Mouse (Mus musculus): ENCODE measurements around the gene CK137956. TPM values are rescaled to one million over a fixed set of nuclear protein-coding genes. Genes with fewer than 3 reads are reported as not detected.
A peak's percentile ranks its signal among the peaks of the same experiment; 100 is the strongest.

CK137956 gene
- 0.37 and 0.58 TPM in 2 replicates for polyA plus RNA-seq (2015; fragmentation: Nextera tagmentation; extraction: Ambion mirVana)

DNA sequence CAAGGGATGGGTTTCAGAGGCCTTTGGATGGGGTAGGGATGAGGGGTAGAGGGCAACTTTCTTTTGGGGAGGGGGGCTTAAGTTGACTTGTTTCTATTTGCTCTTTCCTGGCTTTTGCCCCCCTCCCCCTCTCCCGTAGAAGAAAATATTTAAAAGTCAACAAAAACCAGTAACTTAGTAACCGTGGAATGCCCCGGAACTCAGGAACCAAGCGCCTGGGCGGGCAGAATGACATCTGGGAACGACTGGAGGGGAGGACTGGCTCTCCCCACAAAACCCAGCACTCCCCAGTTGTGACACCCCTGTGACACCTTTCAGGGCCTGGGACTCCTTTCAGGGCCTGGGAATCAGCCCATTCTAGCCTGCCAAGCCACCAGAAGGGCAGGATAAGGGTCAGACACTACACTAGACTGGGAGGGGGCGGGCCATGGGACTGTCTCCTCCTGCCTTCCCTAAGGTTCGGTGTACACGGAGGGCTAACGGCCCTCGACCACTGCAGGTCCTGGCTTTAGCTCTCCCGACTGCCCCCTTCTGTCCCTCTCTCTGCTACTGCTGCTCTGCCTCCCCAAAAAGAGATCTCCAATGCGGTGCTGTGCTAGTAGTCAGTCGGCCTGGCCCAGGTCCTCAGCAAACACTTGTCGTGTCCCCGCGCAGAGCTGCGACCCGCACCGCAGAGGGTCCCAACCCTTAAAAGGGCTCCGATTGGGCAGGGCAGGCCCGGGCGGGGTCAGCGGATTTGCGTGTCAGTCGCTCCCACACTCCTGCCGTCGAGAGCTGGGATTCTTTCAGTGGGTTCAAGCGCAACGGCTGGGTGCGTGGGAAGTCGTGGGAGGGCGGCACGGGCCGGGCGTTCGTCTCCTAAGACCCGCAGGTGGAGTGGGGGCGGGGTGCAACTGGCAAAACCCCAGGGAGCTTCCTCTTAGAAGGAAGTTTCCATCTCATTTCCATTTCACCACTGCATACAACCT lies at the start of gene CK137956:
CK137956 (minus strand) TSS at position 51 of the 968 bp plus-strand sequence.
- Histone ChIP-seq H3K4me1 (replicated peaks; ENCODE audit: control insufficient read depth, insufficient read depth, low read length) (peaks cover 12% of the 10 kb centered on the region), H3K4me2 (ENCODE audit: low read length) (peak within 1 kb of the TSS; percentile 32), H3K27ac (ENCODE audit: low read length) (no peak within 1 kb of the TSS), H3K27me3 (replicated peaks; ENCODE audit: control insufficient read depth, insufficient read depth, low read length) (peaks cover 22% of the 10 kb centered on the region), H3K36me3 (ENCODE audit: control insufficient read depth, insufficient read depth) (no peaks in the 10 kb centered on the region), H3K4me3 (replicated peaks; ENCODE audit: low read length) (0 out of 2 replicates have a peak within 1 kb of the TSS, but pooled peaks have one; percentile 2), H3K9me3 (ENCODE audit: control insufficient read depth, low read length) (no peaks in the 10 kb centered on the region), H3K9ac (replicated peaks; ENCODE audit: low read depth, low read length) (no peak within 1 kb of the TSS)
- ATAC-seq = 0 out of 2 replicates have a peak, but pooled peaks have one; percentile 38
- WGBS = 5% methylated on average over 39 of the region's 39 CpGs

DNA sequence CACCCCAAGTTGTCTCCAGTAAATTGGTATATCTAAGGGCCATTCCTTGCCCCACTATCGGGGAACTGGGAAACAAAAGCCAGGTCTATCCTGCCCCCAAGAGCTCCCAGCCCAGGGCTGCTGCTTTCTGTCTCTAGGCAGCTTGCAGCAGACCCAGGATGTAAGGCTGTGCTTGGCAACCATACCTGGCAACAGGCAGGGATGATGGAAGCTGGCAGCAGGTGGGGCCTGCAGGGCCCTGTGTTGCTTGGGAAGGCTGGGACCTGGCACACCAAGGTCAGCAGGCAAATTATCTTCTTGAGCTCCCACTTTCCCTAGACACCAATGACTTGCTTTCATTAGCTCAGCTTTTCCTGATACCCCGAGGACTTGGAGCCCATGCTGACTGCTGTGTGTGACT lies 48.7 kb upstream of the CK137956 start:
- Histone ChIP-seq H3K4me1 (replicated peaks; ENCODE audit: control insufficient read depth, insufficient read depth, low read length) (peaks cover 2% of the 10 kb centered on the region; the same call in 1 of the 2 replicates), H3K4me3 (replicated peaks; ENCODE audit: low read length) (no peak overlapping the region), H3K4me2 (ENCODE audit: low read length) (no peak overlapping the region), H3K27me3 (replicated peaks; ENCODE audit: control insufficient read depth, insufficient read depth, low read length) (no peaks in the 10 kb centered on the region), H3K9me3 (ENCODE audit: control insufficient read depth, low read length) (no peaks in the 10 kb centered on the region), H3K9ac (replicated peaks; ENCODE audit: low read depth, low read length) (no peak overlapping the region), H3K36me3 (ENCODE audit: control insufficient read depth, insufficient read depth) (no peaks in the 10 kb centered on the region), H3K27ac (ENCODE audit: low read length) (no peak overlapping the region)
- no peak for ATAC-seq
- WGBS = 81% methylated on average over 2 of the region's 2 CpGs

DNA sequence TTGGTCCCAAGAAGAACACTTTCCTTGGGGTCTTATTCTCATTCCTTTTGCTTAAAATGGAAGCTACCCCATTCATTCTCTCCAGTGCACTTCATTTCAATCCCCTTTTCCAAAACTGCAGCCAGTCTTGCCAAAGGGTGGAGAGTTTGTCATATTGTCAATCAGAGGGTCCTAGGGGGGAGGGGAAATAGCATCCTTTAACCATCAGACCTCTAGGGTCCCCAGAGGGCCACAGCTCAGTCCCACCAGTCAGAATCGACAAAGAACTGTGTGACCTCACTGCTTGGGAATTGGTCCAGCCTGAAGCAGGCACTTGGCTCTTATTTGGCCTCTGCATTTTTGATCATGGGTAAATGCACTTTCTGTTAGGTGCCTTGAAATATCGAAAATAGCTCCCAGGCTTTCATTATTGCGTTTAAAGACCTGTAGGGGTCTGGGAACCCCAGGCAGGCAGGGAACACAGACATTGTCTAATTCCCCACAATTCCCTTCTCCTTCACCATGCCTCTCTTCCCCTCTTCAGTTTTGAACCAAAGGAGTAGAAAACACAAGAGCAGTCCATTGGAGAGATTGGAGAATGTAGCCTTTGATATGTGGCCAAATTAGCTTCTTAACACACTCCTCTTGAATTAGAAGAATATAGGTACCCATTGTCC lies 34.2 kb upstream of the CK137956 start:
- H3K4me3 ChIP-seq (replicated peaks; ENCODE audit: low read length) = no peak overlapping the region
- 28% methylated on average over 3 of the region's 3 CpGs for WGBS
- no peaks in the 10 kb centered on the region for H3K27me3 ChIP-seq (replicated peaks; ENCODE audit: control insufficient read depth, insufficient read depth, low read length)
- no peak overlapping the region for H3K4me2 ChIP-seq (ENCODE audit: low read length)
- H3K4me1 ChIP-seq (replicated peaks; ENCODE audit: control insufficient read depth, insufficient read depth, low read length) = peaks cover 14% of the 10 kb centered on the region
- peak; percentile 81 for ATAC-seq
- no peak overlapping the region for H3K9ac ChIP-seq (replicated peaks; ENCODE audit: low read depth, low read length)
- no peaks in the 10 kb centered on the region for H3K36me3 ChIP-seq (ENCODE audit: control insufficient read depth, insufficient read depth)
- H3K27ac ChIP-seq (ENCODE audit: low read length) = 0 out of 2 replicates have a peak overlapping the region, but pooled peaks have one; percentile 23
- no peaks in the 10 kb centered on the region for H3K9me3 ChIP-seq (ENCODE audit: control insufficient read depth, low read length)

DNA sequence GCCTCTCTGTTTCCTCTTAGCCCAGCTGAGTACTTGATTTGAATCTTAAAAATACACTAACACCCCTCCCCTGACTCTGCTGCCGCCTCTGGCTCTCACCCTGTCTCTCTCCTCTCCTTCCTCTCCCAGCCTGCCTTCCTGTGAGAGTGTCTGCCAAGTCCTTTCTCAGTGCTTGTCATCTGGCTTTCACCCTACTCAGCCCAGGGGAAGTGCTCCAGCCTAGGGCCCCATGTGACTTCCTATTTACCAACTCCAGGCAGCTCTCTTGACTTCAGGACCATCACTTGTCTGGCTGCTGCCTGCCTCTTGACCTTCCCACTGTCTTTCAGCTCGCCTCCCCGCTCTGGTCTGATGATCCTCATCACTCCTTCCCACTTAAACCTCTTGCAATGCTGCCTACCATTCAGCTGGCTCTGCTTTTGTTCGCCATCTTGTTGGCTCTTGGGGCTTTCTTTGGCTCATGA lies 31.9 kb upstream of the CK137956 start:
- ATAC-seq = peak; percentile 79
- Histone ChIP-seq H3K27ac (ENCODE audit: low read length) (no peak overlapping the region; the same call in 1 of the 2 replicates), H3K27me3 (replicated peaks; ENCODE audit: control insufficient read depth, insufficient read depth, low read length) (no peaks in the 10 kb centered on the region), H3K36me3 (ENCODE audit: control insufficient read depth, insufficient read depth) (no peaks in the 10 kb centered on the region), H3K4me1 (replicated peaks; ENCODE audit: control insufficient read depth, insufficient read depth, low read length) (peaks cover 14% of the 10 kb centered on the region), H3K4me2 (ENCODE audit: low read length) (no peak overlapping the region), H3K9me3 (ENCODE audit: control insufficient read depth, low read length) (no peaks in the 10 kb centered on the region), H3K9ac (replicated peaks; ENCODE audit: low read depth, low read length) (no peak overlapping the region), H3K4me3 (replicated peaks; ENCODE audit: low read length) (no peak overlapping the region)
- WGBS = 57% methylated on average over 4 of the region's 4 CpGs

DNA sequence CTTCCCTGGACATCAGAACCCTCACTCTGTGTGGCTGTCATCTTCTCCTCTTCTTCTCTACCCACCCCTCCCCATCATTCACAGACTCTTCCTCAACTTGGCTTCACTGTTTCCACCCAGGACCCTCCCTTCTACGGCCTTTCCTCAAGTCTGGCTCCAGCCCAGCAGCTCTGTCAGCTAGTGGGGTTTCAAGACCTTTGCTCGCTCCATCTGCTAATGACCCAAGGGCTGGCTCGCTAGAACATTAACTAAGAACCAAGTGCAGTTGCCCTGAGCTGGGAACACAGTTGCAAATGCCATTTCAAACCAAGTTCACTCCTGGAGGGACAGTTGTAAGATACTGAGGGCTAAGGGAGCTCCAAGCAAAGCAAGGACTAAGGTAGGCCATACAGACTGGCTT lies 28.5 kb upstream of the CK137956 start:
- Histone ChIP-seq H3K9ac (replicated peaks; ENCODE audit: low read depth, low read length) (no peak overlapping the region), H3K9me3 (ENCODE audit: control insufficient read depth, low read length) (no peaks in the 10 kb centered on the region), H3K4me2 (ENCODE audit: low read length) (no peak overlapping the region), H3K4me1 (replicated peaks; ENCODE audit: control insufficient read depth, insufficient read depth, low read length) (peaks cover 7% of the 10 kb centered on the region), H3K27ac (ENCODE audit: low read length) (no peak overlapping the region), H3K27me3 (replicated peaks; ENCODE audit: control insufficient read depth, insufficient read depth, low read length) (no peaks in the 10 kb centered on the region), H3K4me3 (replicated peaks; ENCODE audit: low read length) (no peak overlapping the region), H3K36me3 (ENCODE audit: control insufficient read depth, insufficient read depth) (no peaks in the 10 kb centered on the region)
- ATAC-seq = no peak
- 66% methylated on average over 3 of the region's 3 CpGs for WGBS

DNA sequence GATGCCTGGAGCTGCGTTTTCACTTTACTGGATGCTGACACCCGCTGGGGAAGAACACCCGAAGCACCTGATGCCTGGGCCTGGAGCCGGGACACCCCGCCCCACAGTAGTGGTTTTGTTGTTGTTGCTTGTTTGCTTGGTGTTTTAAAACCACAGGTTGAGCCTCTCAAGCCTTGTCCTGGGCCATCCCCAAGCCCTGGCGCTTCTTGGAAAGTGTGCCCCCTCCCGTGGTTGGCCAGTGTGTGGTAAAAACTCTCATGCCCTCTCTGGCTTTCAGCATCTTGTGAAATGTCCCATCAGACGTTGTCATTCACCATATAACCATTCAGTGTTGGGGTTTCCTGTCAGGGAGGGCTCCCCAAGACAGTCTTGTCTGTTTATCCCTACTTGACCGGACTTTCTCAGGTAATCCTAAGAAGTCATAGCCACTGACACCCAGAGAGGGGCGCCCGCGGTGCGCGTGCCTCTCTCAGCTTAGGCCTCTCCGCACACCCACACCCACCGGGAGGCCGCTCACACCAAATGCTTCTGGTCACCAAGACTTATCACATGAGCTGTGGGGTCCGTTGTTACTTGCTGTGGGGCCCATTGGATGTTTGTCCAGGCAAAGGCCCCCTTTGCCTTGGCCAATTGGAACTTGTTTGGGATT lies 18.7 kb upstream of the CK137956 start:
- Histone ChIP-seq H3K4me3 (replicated peaks; ENCODE audit: low read length) (peak overlapping the region; percentile 81), H3K27ac (ENCODE audit: low read length) (no peak overlapping the region), H3K27me3 (replicated peaks; ENCODE audit: control insufficient read depth, insufficient read depth, low read length) (no peaks in the 10 kb centered on the region), H3K4me2 (ENCODE audit: low read length) (peak overlapping the region; percentile 86), H3K9ac (replicated peaks; ENCODE audit: low read depth, low read length) (peak overlapping the region; percentile 85), H3K9me3 (ENCODE audit: control insufficient read depth, low read length) (no peaks in the 10 kb centered on the region), H3K4me1 (replicated peaks; ENCODE audit: control insufficient read depth, insufficient read depth, low read length) (peaks cover 21% of the 10 kb centered on the region), H3K36me3 (ENCODE audit: control insufficient read depth, insufficient read depth) (no peaks in the 10 kb centered on the region)
- 7% methylated on average over 18 of the region's 18 CpGs for WGBS
- no peak for ATAC-seq

DNA sequence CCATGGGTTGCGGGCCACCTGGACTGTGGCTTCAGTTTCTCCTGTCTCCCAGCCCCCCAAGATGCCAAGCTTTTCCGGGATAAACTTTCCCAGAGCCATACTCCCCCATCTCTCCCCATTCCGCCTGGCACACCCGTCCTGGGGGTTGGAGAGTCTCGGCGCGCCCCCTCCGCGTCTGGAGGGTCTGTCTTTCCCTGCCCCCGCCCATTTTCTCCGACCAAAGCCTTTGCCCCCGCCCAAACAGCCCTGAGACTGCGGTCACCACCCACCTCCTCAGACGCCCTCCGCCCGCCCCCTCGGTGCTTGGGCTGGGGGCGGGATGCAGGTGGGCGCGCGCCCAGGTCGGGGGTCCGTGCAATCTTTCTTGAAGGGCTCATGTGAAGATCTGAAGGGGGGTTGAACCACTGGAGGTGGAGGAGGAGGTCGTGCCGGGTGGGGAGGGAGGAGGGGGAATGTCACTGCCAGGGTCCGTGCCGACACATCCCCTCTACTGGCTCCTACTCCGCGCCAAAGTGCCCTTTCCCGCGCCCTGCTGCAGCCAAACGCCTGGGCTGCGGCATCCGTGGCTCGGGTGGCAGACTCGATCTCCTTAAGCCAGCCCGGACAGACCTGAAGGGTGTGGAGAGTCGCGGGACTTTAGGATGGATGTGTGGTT lies 17.9 kb upstream of the CK137956 start:
- Histone ChIP-seq H3K9me3 (ENCODE audit: control insufficient read depth, low read length) (no peaks in the 10 kb centered on the region), H3K36me3 (ENCODE audit: control insufficient read depth, insufficient read depth) (no peaks in the 10 kb centered on the region), H3K4me1 (replicated peaks; ENCODE audit: control insufficient read depth, insufficient read depth, low read length) (peaks cover 21% of the 10 kb centered on the region), H3K4me3 (replicated peaks; ENCODE audit: low read length) (peak overlapping the region; percentile 81), H3K27ac (ENCODE audit: low read length) (no peak overlapping the region; the same call in 1 of the 2 replicates), H3K4me2 (ENCODE audit: low read length) (peak overlapping the region; percentile 86), H3K27me3 (replicated peaks; ENCODE audit: control insufficient read depth, insufficient read depth, low read length) (no peaks in the 10 kb centered on the region), H3K9ac (replicated peaks; ENCODE audit: low read depth, low read length) (peak overlapping the region; percentile 85)
- ATAC-seq = no peak
- WGBS = 2% methylated on average over 39 of the region's 39 CpGs

DNA sequence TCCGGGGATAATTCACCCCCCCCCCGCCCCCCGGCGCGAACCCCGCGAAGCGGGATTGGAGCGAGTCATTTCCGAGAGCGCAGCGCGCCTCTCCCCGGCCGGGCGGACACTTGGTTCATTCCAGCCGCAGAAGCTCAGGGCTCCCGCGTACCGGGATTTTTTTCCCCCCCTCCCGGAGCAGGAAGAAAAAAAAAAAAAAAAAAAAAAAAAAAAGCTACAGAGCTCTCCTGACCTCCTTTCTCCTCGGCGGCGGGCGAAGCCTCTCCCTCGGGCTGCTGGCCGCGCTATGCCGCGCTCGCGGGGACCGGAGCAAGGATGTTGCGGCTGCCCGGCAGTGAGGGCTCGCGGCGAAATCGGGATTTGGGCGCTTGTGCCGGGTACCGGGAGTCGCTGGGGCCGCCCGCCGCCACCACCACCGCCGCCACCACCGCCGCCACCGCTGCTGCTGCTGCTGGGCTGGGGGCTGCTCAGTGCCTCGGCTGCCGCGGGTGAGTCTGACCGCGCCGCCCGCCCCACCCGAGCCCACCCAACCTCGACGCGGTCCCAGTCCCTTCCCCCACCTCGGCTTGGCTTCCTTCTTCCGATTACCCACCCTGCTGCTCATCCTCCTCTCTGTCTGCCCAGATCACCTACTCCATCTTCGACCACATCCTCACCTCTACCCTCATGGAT lies 17.2 kb upstream of the CK137956 start, which contains the start of gene Csmd2:
Csmd2 (plus strand) TSS at position 74 of the 672 bp plus-strand sequence.
- H3K4me2 ChIP-seq (ENCODE audit: low read length) = peak within 1 kb of the TSS; percentile 86
- no peaks in the 10 kb centered on the region for H3K9me3 ChIP-seq (ENCODE audit: control insufficient read depth, low read length)
- H3K36me3 ChIP-seq (ENCODE audit: control insufficient read depth, insufficient read depth) = no peaks in the 10 kb centered on the region
- peak; percentile 7; the same call in 1 of the 2 replicates for ATAC-seq
- H3K27ac ChIP-seq (ENCODE audit: low read length) = peak within 1 kb of the TSS; percentile 77
- 0% methylated on average over 36 of the region's 65 CpGs for WGBS
- H3K9ac ChIP-seq (replicated peaks; ENCODE audit: low read depth, low read length) = peak within 1 kb of the TSS; percentile 85
- peak within 1 kb of the TSS; percentile 81 for H3K4me3 ChIP-seq (replicated peaks; ENCODE audit: low read length)
- no peaks in the 10 kb centered on the region for H3K27me3 ChIP-seq (replicated peaks; ENCODE audit: control insufficient read depth, insufficient read depth, low read length)
- H3K4me1 ChIP-seq (replicated peaks; ENCODE audit: control insufficient read depth, insufficient read depth, low read length) = peaks cover 21% of the 10 kb centered on the region
